Mouse (Mus musculus) liver, embryonic 15.5 days (tissue): Measurements from ENCODE around the gene Pon2. TPM values are rescaled to one million over a fixed set of nuclear protein-coding genes. Genes with fewer than 3 reads are reported as not detected.

Experiments used
- ATAC-seq: fragments of 200-750 bp; cut with Nextera tagmentation; 2 replicates; pipeline ENCODE4 v1.8.0; 2017; ENCODE audit warnings: moderate number of reproducible peaks, mild to moderate bottlenecking, moderate library complexity; ENCODE audit not compliant: insufficient read depth
- H3K27ac ChIP-seq: fragments of 300-500 bp; sonication (generic); replicated peaks from 2 replicates; pipeline ENCODE4 v1.5.1; 2015; ENCODE audit warnings: mild to moderate bottlenecking, inconsistent platforms
- H3K27me3 ChIP-seq: fragments of 300-500 bp; sonication (generic); 2 replicates; pipeline ENCODE4 v1.6.1; 2015; ENCODE audit warnings: mild to moderate bottlenecking, inconsistent platforms
- H3K36me3 ChIP-seq: fragments of 300-500 bp; sonication (generic); replicated peaks from 2 replicates; pipeline ENCODE4 v1.6.1; 2015; ENCODE audit warnings: moderate library complexity, mild to moderate bottlenecking, inconsistent platforms
- H3K4me1 ChIP-seq: fragments of 300-500 bp; sonication (generic); replicated peaks from 2 replicates; pipeline ENCODE4 v1.6.1; 2015; ENCODE audit warnings: inconsistent platforms
- H3K4me2 ChIP-seq: fragments of 300-500 bp; sonication (generic); 2 replicates; pipeline ENCODE4 v1.6.1; 2015; ENCODE audit warnings: moderate library complexity, mild to moderate bottlenecking, inconsistent platforms
- H3K4me3 ChIP-seq: fragments of 300-500 bp; sonication (generic); replicated peaks from 2 replicates; pipeline ENCODE4 v1.5.1; 2015; ENCODE audit warnings: mild to moderate bottlenecking, inconsistent platforms
- H3K9ac ChIP-seq: fragments of 300-500 bp; sonication (generic); 2 replicates; pipeline ENCODE4 v1.6.1; 2015; ENCODE audit warnings: moderate library complexity, mild to moderate bottlenecking, inconsistent platforms
- H3K9me3 ChIP-seq: fragments of 300-500 bp; sonication (generic); replicated peaks from 2 replicates; pipeline ENCODE4 v1.6.1; 2016; ENCODE audit warnings: inconsistent platforms
- WGBS: fragments of 180-500 bp; shearing (Covaris S2); methylation state at CpG from one replicate; pipeline ENCODE4 v1.1.7; 2015; ENCODE audit warnings: mixed read lengths; ENCODE audit not compliant: insufficient replicate concordance; 5-methylcytosine and 5-hydroxymethylcytosine counted together
- polyA plus RNA-seq: library from polyadenylated mRNA; unstranded; fragments of >200 nt; fragmentation: Nextera tagmentation; extraction: Ambion mirVana; gene quantifications from 2 replicates; pipeline ENCODE4 v1.2.1, GENCODE M21; 2015

The Pon2 gene
- polyA plus RNA-seq, 1 experiment from 2014 or later: 48.2 TPM

DNA sequence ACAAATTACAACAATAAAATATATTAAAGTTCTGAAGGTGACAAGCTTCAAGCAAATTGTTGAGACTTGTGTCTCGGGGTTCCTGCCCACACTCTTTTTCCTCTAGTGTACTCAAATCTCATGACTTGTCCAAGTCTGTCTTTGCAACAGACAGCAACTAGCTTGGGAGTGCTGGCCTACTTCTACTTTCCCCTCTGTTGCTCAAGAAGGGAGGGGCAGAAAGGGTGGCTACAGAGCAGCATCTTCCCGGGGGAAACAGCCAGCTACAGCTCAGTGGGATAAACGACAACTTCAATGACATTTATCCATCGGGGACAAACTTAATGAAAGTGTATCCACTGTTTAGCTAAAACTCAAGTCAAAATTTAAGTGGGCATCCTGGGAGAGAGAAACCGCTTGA lies 5.4 kb downstream of the Pon2 start:
- H3K27ac ChIP-seq: peak overlapping the region; percentile 91
- H3K9ac ChIP-seq: peak overlapping the region; percentile 50; the same call in 1 of the 2 replicates
- no peak for ATAC-seq
- peaks cover 83% of the 10 kb centered on the region for H3K4me1 ChIP-seq
- no peaks in the 10 kb centered on the region for H3K9me3 ChIP-seq
- WGBS: 71% methylated on average over 5 of the region's 5 CpGs
- H3K36me3 ChIP-seq: peaks cover 61% of the 10 kb centered on the region
- H3K4me2 ChIP-seq: peak overlapping the region; percentile 67
- H3K4me3 ChIP-seq: no peak overlapping the region; the same call in 1 of the 2 replicates
- H3K27me3 ChIP-seq: no peaks in the 10 kb centered on the region

GRCm38 (mm10) chr6:5291450-5291849 lies 6.8 kb downstream of the Pon2 start:
- Histone ChIP-seq H3K9ac (peak overlapping the region; percentile 50), H3K4me3 (peak overlapping the region; percentile 34), H3K27ac (peak overlapping the region; percentile 91), H3K4me2 (peak overlapping the region; percentile 67), H3K27me3 (no peaks in the 10 kb centered on the region), H3K9me3 (no peaks in the 10 kb centered on the region), H3K4me1 (peaks cover 91% of the 10 kb centered on the region), H3K36me3 (peaks cover 60% of the 10 kb centered on the region)
- peak; percentile 84 for ATAC-seq
- WGBS: 22% methylated on average over 4 of the region's 4 CpGs

DNA sequence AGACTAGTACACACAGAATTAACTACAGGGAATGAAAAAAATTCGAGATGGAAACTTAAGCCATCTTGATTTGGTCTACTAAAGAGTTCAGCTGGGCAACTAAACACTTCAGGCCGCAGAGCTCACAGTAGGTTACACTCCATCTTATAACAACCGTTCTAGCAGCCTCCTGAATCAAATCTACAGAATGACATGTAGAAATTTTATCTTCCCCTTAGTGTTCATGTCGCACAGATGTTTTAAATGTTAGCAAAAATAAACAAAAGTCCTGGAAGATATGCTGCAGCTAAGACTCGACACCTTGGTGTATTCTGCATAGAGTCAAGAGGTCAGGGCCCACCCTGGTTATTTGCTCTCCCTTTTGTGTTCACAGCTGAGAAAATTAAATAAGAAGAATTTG lies 10.3 kb downstream of the Pon2 start:
- peak; percentile 19; the same call in 1 of the 2 replicates for ATAC-seq
- H3K36me3 ChIP-seq: peaks cover 48% of the 10 kb centered on the region
- peak overlapping the region; percentile 95 for H3K27ac ChIP-seq
- peak overlapping the region; percentile 25; the same call in 1 of the 2 replicates for H3K9ac ChIP-seq
- peaks cover 66% of the 10 kb centered on the region for H3K4me1 ChIP-seq
- no peaks in the 10 kb centered on the region for H3K27me3 ChIP-seq
- peak overlapping the region; percentile 48 for H3K4me2 ChIP-seq
- 27% methylated on average over 5 of the region's 5 CpGs for WGBS
- H3K4me3 ChIP-seq: no peak overlapping the region
- H3K9me3 ChIP-seq: no peaks in the 10 kb centered on the region

GRCm38 (mm10) chr6:5287392-5287791 lies 10.9 kb downstream of the Pon2 start:
- peak overlapping the region; percentile 95 for H3K27ac ChIP-seq
- H3K4me3 ChIP-seq: no peak overlapping the region
- peak; percentile 79 for ATAC-seq
- no peaks in the 10 kb centered on the region for H3K27me3 ChIP-seq
- peak overlapping the region; percentile 48 for H3K4me2 ChIP-seq
- H3K4me1 ChIP-seq: peaks cover 66% of the 10 kb centered on the region
- 20% methylated on average over 2 of the region's 2 CpGs for WGBS
- peaks cover 48% of the 10 kb centered on the region for H3K36me3 ChIP-seq
- H3K9ac ChIP-seq: peak overlapping the region; percentile 25; the same call in 1 of the 2 replicates
- no peaks in the 10 kb centered on the region for H3K9me3 ChIP-seq

DNA sequence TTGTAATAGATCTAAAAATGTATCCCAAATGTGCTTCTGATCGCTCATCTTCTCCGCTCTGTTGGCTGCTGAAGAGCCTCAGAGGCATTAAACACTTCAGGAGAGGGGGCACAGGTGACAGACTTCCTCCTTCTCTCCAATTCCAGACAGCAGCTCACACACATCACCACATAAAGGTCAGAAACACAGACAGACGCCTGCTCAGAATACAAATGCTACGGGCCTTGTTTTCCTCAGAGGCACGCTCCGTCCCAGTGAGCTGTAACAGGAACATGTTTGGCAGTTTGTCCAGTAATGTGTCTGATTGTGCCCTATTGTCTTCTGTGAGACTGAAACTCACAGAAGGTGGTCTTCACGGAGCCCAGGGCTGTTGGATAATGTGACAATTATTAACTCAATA lies 15.8 kb downstream of the Pon2 start:
- peaks cover 24% of the 10 kb centered on the region for H3K4me1 ChIP-seq
- no peak overlapping the region for H3K9ac ChIP-seq
- H3K27ac ChIP-seq: 0 out of 2 replicates have a peak overlapping the region, but pooled peaks have one; percentile 11
- WGBS: 85% methylated on average over 7 of the region's 7 CpGs
- no peaks in the 10 kb centered on the region for H3K27me3 ChIP-seq
- no peak overlapping the region for H3K4me2 ChIP-seq
- ATAC-seq: no peak
- H3K4me3 ChIP-seq: no peak overlapping the region
- no peaks in the 10 kb centered on the region for H3K9me3 ChIP-seq
- H3K36me3 ChIP-seq: peaks cover 61% of the 10 kb centered on the region

GRCm38 (mm10) chr6:5280576-5281305 lies 17.5 kb downstream of the Pon2 start:
- whole genome bisulfite sequencing: 77% methylated on average over 6 of the region's 6 CpGs
- Histone ChIP-seq H3K4me1 (peaks cover 15% of the 10 kb centered on the region), H3K9ac (no peak overlapping the region), H3K27me3 (no peaks in the 10 kb centered on the region), H3K4me2 (no peak overlapping the region), H3K4me3 (no peak overlapping the region), H3K27ac (no peak overlapping the region), H3K36me3 (peaks cover 77% of the 10 kb centered on the region), H3K9me3 (no peaks in the 10 kb centered on the region)
- no peak for ATAC-seq

DNA sequence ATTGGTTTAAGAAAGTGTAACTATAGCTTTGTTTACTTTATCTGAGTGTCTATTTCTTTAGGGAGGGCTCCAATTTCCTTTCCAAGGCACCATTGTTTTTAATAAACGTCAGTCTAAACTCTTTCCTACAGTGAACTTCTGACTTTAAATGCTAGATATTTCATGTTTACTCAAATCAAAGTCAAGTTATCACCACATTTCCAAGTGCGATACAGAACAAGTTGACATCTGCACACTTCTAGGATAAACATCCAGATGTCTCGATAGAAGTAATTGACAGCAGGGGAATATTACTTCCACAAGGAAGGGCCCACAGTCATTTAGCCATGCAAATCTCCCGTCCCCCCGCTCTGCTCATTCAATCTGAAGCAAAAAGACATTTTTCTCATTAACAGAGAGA lies 20.3 kb downstream of the Pon2 start:
- Histone ChIP-seq H3K36me3 (peaks cover 87% of the 10 kb centered on the region), H3K4me3 (no peak overlapping the region), H3K27me3 (no peaks in the 10 kb centered on the region), H3K4me2 (no peak overlapping the region), H3K9me3 (no peaks in the 10 kb centered on the region), H3K9ac (no peak overlapping the region), H3K4me1 (peaks cover 10% of the 10 kb centered on the region), H3K27ac (no peak overlapping the region)
- 80% methylated on average over 5 of the region's 5 CpGs for WGBS
- ATAC-seq: no peak

GRCm38 (mm10) chr6:5269641-5270040 lies 28.6 kb downstream of the Pon2 start:
- 88% methylated on average over 6 of the region's 6 CpGs for WGBS
- ATAC-seq: no peak
- Histone ChIP-seq H3K4me3 (no peak overlapping the region), H3K27me3 (no peaks in the 10 kb centered on the region), H3K9me3 (no peaks in the 10 kb centered on the region), H3K36me3 (peaks cover 89% of the 10 kb centered on the region), H3K4me1 (no peaks in the 10 kb centered on the region), H3K27ac (no peak overlapping the region), H3K9ac (no peak overlapping the region), H3K4me2 (no peak overlapping the region)

DNA sequence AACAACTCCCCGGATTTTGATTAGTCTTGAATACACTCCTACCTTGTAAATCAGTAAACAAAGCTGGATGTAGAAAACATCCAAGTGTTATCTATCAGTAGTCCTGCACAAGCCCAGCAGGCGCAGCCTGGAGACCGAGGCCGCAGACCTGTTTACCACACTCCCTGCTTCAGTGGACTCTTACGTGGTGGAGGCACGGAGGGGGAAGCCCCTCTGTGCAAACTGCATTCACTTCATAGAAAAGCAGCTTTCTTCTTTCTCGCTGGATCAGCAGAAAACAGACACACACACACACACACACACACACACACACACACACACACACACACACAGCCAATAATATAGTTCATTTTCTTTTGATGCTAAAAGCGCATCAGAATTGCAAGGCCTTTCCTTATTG lies 33.5 kb downstream of the Pon2 start:
- Histone ChIP-seq H3K4me2 (no peak overlapping the region), H3K9me3 (no peaks in the 10 kb centered on the region), H3K36me3 (peaks cover 71% of the 10 kb centered on the region), H3K4me3 (no peak overlapping the region), H3K27ac (peak overlapping the region; percentile 31; the same call in 1 of the 2 replicates), H3K27me3 (no peaks in the 10 kb centered on the region), H3K4me1 (peaks cover 11% of the 10 kb centered on the region), H3K9ac (no peak overlapping the region)
- ATAC-seq: no peak
- 89% methylated on average over 8 of the region's 8 CpGs for WGBS

DNA sequence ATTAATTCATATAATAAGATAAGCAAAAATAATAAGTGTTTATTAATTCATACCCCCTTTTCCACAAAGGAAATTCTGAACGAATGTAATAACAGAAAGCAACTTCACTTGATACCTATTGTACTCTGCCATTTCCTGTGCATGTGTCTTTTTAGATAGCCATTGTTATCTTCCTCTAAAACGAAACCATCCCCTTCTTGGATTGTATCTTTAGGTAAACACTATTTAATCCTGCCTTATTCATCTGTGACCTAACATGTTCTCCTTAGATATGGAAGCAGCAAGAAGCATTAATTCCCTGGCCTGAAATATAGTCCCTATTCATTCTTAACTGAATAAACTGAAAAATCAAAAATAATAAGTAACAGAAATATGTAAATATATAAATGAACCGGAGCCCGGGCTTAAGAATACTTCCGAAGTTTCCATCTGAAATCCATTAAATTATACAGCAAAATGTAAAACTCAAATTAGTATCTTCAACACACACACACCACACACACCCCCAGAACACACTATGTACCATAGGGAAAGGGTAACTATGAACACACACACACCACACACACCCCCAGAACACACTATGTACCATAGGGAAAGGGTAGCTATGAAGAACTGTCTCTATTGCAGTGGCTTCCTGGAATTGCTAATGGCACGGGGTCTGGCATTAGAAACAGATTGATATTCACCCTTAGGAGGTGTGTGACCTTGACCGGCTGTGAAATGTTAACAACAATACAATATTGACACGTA lies 34.8 kb downstream of the Pon2 start:
- peak overlapping the region; percentile 8; the same call in 1 of the 2 replicates for H3K4me2 ChIP-seq
- no peak overlapping the region for H3K9ac ChIP-seq

More for the DNA sequence above, 34.8 kb downstream of the Pon2 start:
- Histone ChIP-seq H3K9me3 (no peaks in the 10 kb centered on the region), H3K4me1 (peaks cover 11% of the 10 kb centered on the region), H3K36me3 (peaks cover 59% of the 10 kb centered on the region), H3K4me3 (no peak overlapping the region), H3K27ac (peak overlapping the region; percentile 46; the same call in 1 of the 2 replicates), H3K27me3 (no peaks in the 10 kb centered on the region)
- 63% methylated on average over 8 of the region's 8 CpGs for WGBS
- ATAC-seq: peak; percentile 81
